Mouse (Mus musculus): ENCODE measurements at regions not wholly inside any gene's neighbourhood (a gene's known extent, or its start where the extent isn't known, plus 50 kb on each side); places are given as distances from the start of the nearest gene placed in this dataset.

DNA sequence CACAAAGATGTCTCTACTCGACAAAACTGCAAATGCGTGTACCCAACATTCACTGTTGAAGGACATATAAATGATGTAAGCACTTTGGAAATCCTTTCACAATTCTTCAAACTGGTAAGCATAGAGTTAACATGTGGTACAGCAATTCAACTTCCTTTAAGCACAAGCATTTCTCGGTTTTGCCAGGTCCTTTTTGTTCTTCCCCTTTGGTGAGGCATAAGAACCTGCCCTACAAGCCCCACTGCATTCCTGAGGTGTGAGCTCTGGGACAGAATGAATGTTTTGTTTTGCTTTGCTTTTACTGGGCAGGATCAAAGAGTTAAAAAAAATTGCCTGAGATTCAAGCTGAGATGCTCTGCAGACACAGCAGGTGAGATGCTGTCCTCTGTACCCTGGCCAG is 793.9 kb downstream of the Inhba start:
- no peak for TF ChIP-seq CTCF (IDR thresholded peaks at IDR 0.05; ENCODE audit: borderline replicate concordance, control insufficient read depth, extremely low read depth, insufficient read depth, low read length, poor library complexity)
- no peak for TF ChIP-seq POLR2A (IDR thresholded peaks at IDR 0.05; ENCODE audit: control insufficient read depth, extremely low read depth, insufficient read depth, low read length, poor library complexity)

Data from thymus, adult 2 months (tissue).